Mouse (Mus musculus) ES-E14 (cell line): ENCODE data around the gene Daam1.

Source experiments
- CHD2 ChIP-seq: IDR thresholded peaks from 2 replicates; pipeline ENCODE4 v1.6.1; 2014; ENCODE audit warnings: mild to moderate bottlenecking, low read depth, low read length, inconsistent platforms
- HCFC1 ChIP-seq: IDR thresholded peaks from 2 replicates; pipeline ENCODE4 v1.6.1; 2012; ENCODE audit warnings: low read length, inconsistent platforms, borderline replicate concordance; ENCODE audit not compliant: insufficient read depth

DNA sequence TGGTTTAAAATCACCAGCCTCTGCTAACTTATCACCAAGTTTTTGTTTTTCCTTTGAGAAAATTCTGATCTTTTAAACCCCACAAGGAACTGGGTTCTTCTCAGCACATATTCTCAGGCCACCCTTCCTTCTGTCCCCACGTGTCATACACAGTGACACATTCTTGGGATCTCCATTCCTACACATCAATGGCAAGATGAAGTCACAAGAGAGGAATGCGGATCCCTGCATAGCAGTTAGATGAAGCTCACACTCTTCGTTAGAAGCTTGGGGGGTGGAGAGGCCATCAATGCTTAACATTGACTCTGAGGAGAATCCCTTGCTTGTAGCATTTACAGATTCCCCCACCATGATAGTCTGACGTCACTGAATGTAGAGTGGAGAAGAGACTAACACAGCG is 10.8 kb upstream of the Daam1 start:
- TF ChIP-seq CHD2 (no peak), HCFC1 (no peak)
